Mouse (Mus musculus) layer of hippocampus, postnatal 36 days (tissue): ENCODE data around the gene Gm26741. TPM values are rescaled to one million over a fixed set of nuclear protein-coding genes. Genes with fewer than 3 reads are reported as not detected.
"Not testable (repeated sequence)": the region's sequence is repeated elsewhere in the genome, so short reads cannot be mapped to it uniquely, and the experiment has no call there.

Source experiments
- DNase-seq, 2 experiments: peaks; one replicate each; pipeline ENCODE4 v3.0.0; 2022
- total RNA-seq, 2 experiments: library from RNA; stranded (reverse); gene quantifications; 2 replicates each; pipeline ENCODE4 v1.2.3; 2021

Gm26741 gene
- not detected for total RNA-seq

GRCm38 (mm10) chr10:52358467-52358866 lies at the start of gene Gm26741:
TSS of gene Gm26741 (plus strand) at chr10:52358767.
- DNase-seq = no peak

GRCm38 (mm10) chr10:52309196-52309595 lies 49.4 kb upstream of the Gm26741 start:
- DNase-seq = no peak

- DNase-seq = no peak
Measured at GRCm38 (mm10) chr10:52319506-52320286, 38.9 kb upstream of the Gm26741 start.

GRCm38 (mm10) chr10:52321918-52322317 lies 36.6 kb upstream of the Gm26741 start:
- peak in 1 of 2 experiments; percentile 3 for DNase-seq

- DNase-seq = peak in 1 of 2 experiments; percentile 15
Measured at GRCm38 (mm10) chr10:52331007-52331406, 27.6 kb upstream of the Gm26741 start.

- not testable (repeated sequence) for DNase-seq
Measured at GRCm38 (mm10) chr10:52343324-52343723, 15.2 kb upstream of the Gm26741 start.

- no peak for DNase-seq
Measured at GRCm38 (mm10) chr10:52353184-52353583, 5.4 kb upstream of the Gm26741 start.

GRCm38 (mm10) chr10:52360241-52360735 lies 1.7 kb downstream of the Gm26741 start:
- DNase-seq = no peak

- no peak for DNase-seq
Measured at GRCm38 (mm10) chr10:52360862-52361609, 2.5 kb downstream of the Gm26741 start.

GRCm38 (mm10) chr10:52368376-52368775 lies 9.8 kb downstream of the Gm26741 start:
- no peak for DNase-seq

- DNase-seq = no peak
Measured at GRCm38 (mm10) chr10:52373834-52374233, 15.3 kb downstream of the Gm26741 start.

- no peak for DNase-seq
Measured at GRCm38 (mm10) chr10:52374651-52375050, 16.1 kb downstream of the Gm26741 start.

- no peak for DNase-seq
Measured at GRCm38 (mm10) chr10:52376422-52376821, 17.9 kb downstream of the Gm26741 start.

GRCm38 (mm10) chr10:52377813-52378212 lies 19.2 kb downstream of the Gm26741 start:
- no peak for DNase-seq

- DNase-seq = peak in 1 of 2 experiments; percentile 35
Measured at GRCm38 (mm10) chr10:52381321-52381801, 22.8 kb downstream of the Gm26741 start.

GRCm38 (mm10) chr10:52381845-52382591 lies 23.5 kb downstream of the Gm26741 start, which contains the start of gene Gopc:
TSS of gene Gopc (minus strand) at chr10:52382124.
- DNase-seq = peak; percentile 95 to 97

GRCm38 (mm10) chr10:52383022-52383421 lies 24.5 kb downstream of the Gm26741 start:
- DNase-seq = no peak

GRCm38 (mm10) chr10:52383522-52383921 lies 25.0 kb downstream of the Gm26741 start:
- no peak for DNase-seq

GRCm38 (mm10) chr10:52384823-52385610 lies 26.4 kb downstream of the Gm26741 start:
- peak; percentile 24 to 41 for DNase-seq

GRCm38 (mm10) chr10:52387192-52387591 lies 28.6 kb downstream of the Gm26741 start:
- DNase-seq = no peak

GRCm38 (mm10) chr10:52388922-52389430 lies 30.4 kb downstream of the Gm26741 start, which contains the start of gene Nepn:
TSS of gene Nepn (plus strand) at chr10:52388972.
- DNase-seq = no peak
